Mouse (Mus musculus) kidney, adult 2 months (tissue): ENCODE data around the gene Arpc2.

Experiments
- CTCF ChIP-seq: fragments of 200-500 bp; conservative IDR thresholded peaks from 2 replicates; pipeline ENCODE4 v1.5.1; 2011; ENCODE audit warnings: low read depth, mild to moderate bottlenecking, control low read depth, low read length, moderate library complexity, mixed read lengths; ENCODE audit not compliant: insufficient read depth, insufficient read length
- POLR2A ChIP-seq: fragments of 200-500 bp; IDR thresholded peaks from one replicate; pipeline ENCODE4 v1.6.1; 2011; ENCODE audit warnings: low read depth, low read length, control low read depth

DNA sequence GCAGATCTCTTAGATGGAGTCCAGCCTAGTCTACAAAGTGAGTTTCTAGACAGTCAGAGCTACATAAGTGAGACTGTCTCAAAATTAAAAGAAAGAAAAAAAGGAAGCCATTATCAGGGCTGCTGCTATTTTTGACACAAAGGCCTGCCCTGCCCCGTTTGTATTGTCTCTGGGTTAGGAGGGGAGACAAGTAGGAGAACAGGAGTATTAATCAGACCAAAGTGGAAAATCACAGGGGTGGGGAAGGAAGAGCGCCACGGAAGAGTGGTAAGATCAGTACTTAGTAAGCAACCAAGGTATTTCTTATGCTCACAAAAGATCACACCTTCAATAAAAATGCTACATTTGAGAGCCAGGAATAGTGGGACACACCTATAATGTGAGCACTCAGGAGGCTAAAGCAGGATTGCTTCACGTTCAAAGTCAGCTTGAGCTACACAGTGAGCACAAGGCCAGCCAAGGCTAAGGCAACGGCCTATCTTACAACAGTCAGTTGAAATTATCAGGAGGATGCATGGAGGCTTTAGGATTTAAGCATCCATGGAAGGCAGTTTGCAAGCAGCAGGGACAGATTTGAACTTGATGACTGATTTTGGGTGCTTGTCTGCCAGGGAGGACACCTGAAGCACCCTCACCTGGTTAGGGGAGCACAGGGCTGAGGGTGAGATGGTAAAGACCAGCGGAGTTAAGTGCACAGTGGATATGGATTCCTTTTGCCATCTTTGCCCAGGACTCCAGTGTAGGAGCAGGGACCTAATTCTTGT, 64.6 kb downstream of the Arpc2 start:
- TF ChIP-seq CTCF (no peak), POLR2A (no peak)
